ENCODE assay signal across 12 mouse cellular contexts in the genomic region with DNA sequence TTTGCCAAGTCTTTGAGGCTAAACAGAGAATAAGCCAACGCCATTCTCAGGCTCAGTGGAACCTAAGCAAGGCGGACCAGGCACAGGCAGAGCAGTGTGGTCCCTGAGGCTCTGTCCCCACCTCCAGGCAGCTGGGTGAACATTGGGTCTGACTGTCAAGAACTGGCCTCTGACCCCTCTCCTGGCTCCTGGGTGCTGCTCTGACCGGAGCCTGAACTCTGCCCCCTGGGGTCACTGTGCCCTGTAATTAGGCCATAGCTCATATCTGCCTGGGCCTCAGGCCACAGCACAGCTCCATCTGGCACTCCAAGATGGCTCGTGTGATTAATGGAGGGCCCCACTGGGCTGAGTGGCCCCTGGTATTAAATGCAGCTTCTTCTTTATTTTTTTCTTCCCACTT.
DNase-seq lines count a peak whose midpoint lies in the region; ATAC-seq and TF ChIP-seq lines count a peak whose summit lies in the region.
"Had no signal": no experiment of that assay in that cellular context is flagged by ENCODE, and none has a peak within 500 bp of the region (broad histone marks: within the 10 kb centered on the region; RNA-seq: fewer than 3 reads in every experiment).

No protein-coding gene starts in this region.

- peak overlapping the region; percentile 83 for H3K27ac ChIP-seq in hindbrain, embryonic 10.5 days
- no peak overlapping the region for H3K27ac ChIP-seq in hindbrain, embryonic 12.5 days
- H3K27ac ChIP-seq in embryonic facial prominence, embryonic 10.5 days (replicated peaks): peak overlapping the region; percentile 71
- peak overlapping the region; percentile 70 for H3K27ac ChIP-seq in liver, postnatal 0 days (ENCODE audit: low read depth)

- no peak overlapping the region for H3K9ac ChIP-seq in hindbrain, embryonic 12.5 days
- H3K9ac ChIP-seq in liver, postnatal 0 days (replicated peaks): no peak overlapping the region

- no peaks in the 10 kb centered on the region for H3K27me3 ChIP-seq in hindbrain, embryonic 10.5 days (ENCODE audit: insufficient read depth, poor library complexity, severe bottlenecking)
- H3K27me3 ChIP-seq in hindbrain, embryonic 12.5 days: no peaks in the 10 kb centered on the region
- H3K27me3 ChIP-seq in embryonic facial prominence, embryonic 10.5 days (replicated peaks; ENCODE audit: low read depth, poor library complexity, severe bottlenecking): no peaks in the 10 kb centered on the region
- no peaks in the 10 kb centered on the region for H3K27me3 ChIP-seq in liver, postnatal 0 days (ENCODE audit: insufficient read depth, low read length)

- no peak for ATAC-seq in hindbrain, embryonic 12.5 days (ENCODE audit: low FRiP score)
- ATAC-seq in liver, postnatal 0 days: peak; percentile 76

- H3K4me3 ChIP-seq in hindbrain, embryonic 10.5 days: no peak overlapping the region
- H3K4me3 ChIP-seq in hindbrain, embryonic 12.5 days: no peak overlapping the region
- 0 out of 2 replicates have a peak overlapping the region, but pooled peaks have one; percentile 21 for H3K4me3 ChIP-seq in embryonic facial prominence, embryonic 10.5 days
- no peak overlapping the region for H3K4me3 ChIP-seq in liver, postnatal 0 days (ENCODE audit: low read depth, low read length)

- WGBS in hindbrain, embryonic 10.5 days: 36% methylated on average over 4 of the region's 4 CpGs
- 42% methylated on average over 4 of the region's 4 CpGs for WGBS in hindbrain, embryonic 12.5 days
- 29% methylated on average over 4 of the region's 4 CpGs for WGBS in embryonic facial prominence, embryonic 10.5 days
- WGBS in liver, postnatal 0 days (ENCODE audit: insufficient replicate concordance): 49% methylated on average over 4 of the region's 4 CpGs

- intact Hi-C loops in left cerebral cortex, postnatal 14 days (cut with DNase I): no loop called here

- peaks cover 21% of the 10 kb centered on the region for H3K36me3 ChIP-seq in hindbrain, embryonic 10.5 days
- no peaks in the 10 kb centered on the region for H3K36me3 ChIP-seq in hindbrain, embryonic 12.5 days
- H3K36me3 ChIP-seq in embryonic facial prominence, embryonic 10.5 days (replicated peaks): peaks cover 42% of the 10 kb centered on the region
- H3K36me3 ChIP-seq in liver, postnatal 0 days (replicated peaks; ENCODE audit: insufficient read depth, low read length): no peaks in the 10 kb centered on the region

- peaks cover 99% of the 10 kb centered on the region for H3K4me1 ChIP-seq in hindbrain, embryonic 10.5 days (replicated peaks)
- peaks cover 87% of the 10 kb centered on the region for H3K4me1 ChIP-seq in hindbrain, embryonic 12.5 days
- H3K4me1 ChIP-seq in embryonic facial prominence, embryonic 10.5 days: peaks cover 100% of the 10 kb centered on the region
- H3K4me1 ChIP-seq in liver, postnatal 0 days (ENCODE audit: insufficient read depth): peaks cover 52% of the 10 kb centered on the region

- TF ChIP-seq EP300 in liver, postnatal 0 days (IDR thresholded peaks at IDR 0.05; ENCODE audit: low read depth): no peak

- no peak overlapping the region for H3K4me2 ChIP-seq in hindbrain, embryonic 12.5 days (replicated peaks)
- H3K4me2 ChIP-seq in liver, postnatal 0 days (ENCODE audit: low read depth, low read length): no peak overlapping the region

- peak; percentile 40 for TF ChIP-seq CTCF in liver, postnatal 0 days (IDR thresholded peaks at IDR 0.05; ENCODE audit: low read depth)

- no peaks in the 10 kb centered on the region for H3K9me3 ChIP-seq in hindbrain, embryonic 10.5 days
- H3K9me3 ChIP-seq in hindbrain, embryonic 12.5 days (replicated peaks): no peaks in the 10 kb centered on the region
- no peaks in the 10 kb centered on the region for H3K9me3 ChIP-seq in embryonic facial prominence, embryonic 10.5 days
- no peaks in the 10 kb centered on the region for H3K9me3 ChIP-seq in liver, postnatal 0 days (ENCODE audit: low read length)

- peak; percentile 67 for DNase-seq in hindbrain, embryonic 10.5 days (ENCODE audit: low spot score)
- DNase-seq in embryonic facial prominence, embryonic 10.5 days (ENCODE audit: low spot score): peak; percentile 55
- peak; percentile 82 to 83 for DNase-seq in kidney, postnatal 36 days
- peak; percentile 67 for DNase-seq in liver, postnatal 0 days
- no peak for DNase-seq in cerebellum, adult 18-20 months
- no peak for DNase-seq in ovary, postnatal 14 days (ENCODE audit: low spot score)
- no peak for DNase-seq in left cerebral cortex, postnatal 14 days (ENCODE audit: low spot score in 2 of 2)
- DNase-seq: cerebellum, adult 9-11 months; lung, adult 2 months; midbrain, embryonic 14.5 days; thymus, postnatal 25 days had no signal

Comparison
In these comparisons a context has a peak if more than half of its experiments do, and no peak if none do; other contexts are left out.
1. DNase-seq: peak in hindbrain, embryonic 10.5 days (single experiment), embryonic facial prominence, embryonic 10.5 days (single experiment), kidney, postnatal 36 days (2 of 2) and liver, postnatal 0 days (single experiment); none in cerebellum, adult 18-20 months (0 of 2), ovary, postnatal 14 days (single experiment) and left cerebral cortex, postnatal 14 days (0 of 2).